Mouse (Mus musculus): ENCODE measurements around the gene Cradd.

DNA sequence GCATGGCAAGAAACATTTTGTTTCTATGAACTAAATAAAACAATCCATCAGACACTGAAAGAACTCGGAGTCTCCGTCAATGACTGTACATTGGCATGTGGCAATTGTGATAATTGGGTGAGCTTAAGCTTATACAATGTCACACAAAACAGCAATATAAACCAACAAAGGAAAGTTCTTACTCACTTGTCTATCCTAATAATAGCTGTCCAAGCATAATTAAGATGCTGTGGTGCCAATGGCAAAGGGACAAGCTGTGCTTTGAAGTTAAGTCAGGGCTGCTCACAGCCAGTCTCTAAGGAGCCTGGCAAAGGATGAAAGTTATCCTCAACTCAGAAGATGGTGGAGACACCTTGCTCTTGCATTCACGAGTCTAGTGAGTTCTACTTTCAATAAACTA, 89.3 kb downstream of the Cradd start:
- TF ChIP-seq CTCF (IDR thresholded peaks at IDR 0.05) (no peak), EP300 (IDR thresholded peaks at IDR 0.05) (no peak)
